Mouse (Mus musculus) thymus, adult 2 months (tissue): ENCODE measurements around the gene Gm49416.

Experiments
- CTCF ChIP-seq: fragments of 200-500 bp; IDR thresholded peaks from 2 replicates; pipeline ENCODE4 v1.5.1; 2012; ENCODE audit warnings: mild to moderate bottlenecking, control low read depth, low read length, moderate library complexity, borderline replicate concordance; ENCODE audit not compliant: control insufficient read depth, poor library complexity, insufficient read depth; ENCODE audit errors: extremely low read depth
- POLR2A ChIP-seq: fragments of 200-500 bp; IDR thresholded peaks from 2 replicates; pipeline ENCODE4 v1.6.1; 2012; ENCODE audit warnings: mild to moderate bottlenecking, low read length, control low read depth, moderate library complexity; ENCODE audit not compliant: control insufficient read depth, poor library complexity, insufficient read depth; ENCODE audit errors: extremely low read depth

- TF ChIP-seq POLR2A: no peak
- no peak for TF ChIP-seq CTCF
Measured at GRCm38 (mm10) chr19:8883616-8884015, 5.1 kb upstream of the Gm49416 start, which contains the start of the genes Lbhd1 and Gm49403.
